Mouse (Mus musculus) forelimb bud, embryonic 11.5 days (tissue): ENCODE data around the gene Car14.
"Not testable (repeated sequence)": the region's sequence is repeated elsewhere in the genome, so short reads cannot be mapped to it uniquely, and the experiment has no call there.

Experiments
- DNase-seq: peaks from one replicate; pipeline ENCODE4 v3.0.0-alpha.2; 2012; ENCODE audit warnings: low read depth, low spot score

The Car14 gene

DNA sequence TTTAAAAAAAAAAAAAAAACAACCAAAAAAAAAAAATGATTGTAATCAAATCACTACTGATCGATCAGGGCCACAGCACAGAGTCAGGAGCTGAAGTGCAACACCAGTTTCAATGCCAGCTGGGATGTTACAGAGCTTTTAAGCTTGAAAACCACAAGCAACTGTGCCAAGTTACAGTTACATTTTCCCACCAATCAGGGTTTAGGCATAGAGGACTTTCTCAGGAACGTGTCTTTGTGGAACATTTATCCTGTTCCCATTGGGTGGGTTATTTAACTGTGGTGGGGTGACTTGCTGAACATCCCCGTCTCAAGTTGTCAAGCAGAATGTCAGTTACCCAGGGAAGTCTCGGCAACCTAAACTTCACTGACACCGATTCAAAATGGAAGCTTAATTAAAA, 20.6 kb upstream of the Car14 start:
- DNase-seq: no peak

GRCm38 (mm10) chr3:95924185-95924584, 19.7 kb upstream of the Car14 start:
- no peak for DNase-seq

DNA sequence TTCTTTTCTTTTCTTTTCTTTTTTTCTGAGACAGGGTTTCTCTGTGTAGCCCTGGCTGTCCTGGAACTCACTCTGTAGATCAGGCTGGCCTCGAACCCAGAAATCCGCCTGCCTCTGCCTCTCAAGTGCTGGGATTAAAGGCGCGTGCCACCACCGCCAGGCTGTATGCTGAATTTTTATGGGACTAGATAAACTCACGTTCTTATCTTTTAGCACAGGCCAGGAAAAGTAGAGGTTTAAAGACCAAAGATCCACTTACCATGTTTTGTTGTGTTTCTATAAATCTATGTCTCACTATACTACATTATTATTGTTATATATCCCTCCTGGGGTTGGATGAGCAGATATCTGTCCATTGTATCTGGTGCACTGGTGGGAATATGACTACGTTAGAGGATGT, 18.9 kb upstream of the Car14 start:
- not testable (repeated sequence) for DNase-seq

GRCm38 (mm10) chr3:95920532-95920931, 16.0 kb upstream of the Car14 start:
- not testable (repeated sequence) for DNase-seq

DNA sequence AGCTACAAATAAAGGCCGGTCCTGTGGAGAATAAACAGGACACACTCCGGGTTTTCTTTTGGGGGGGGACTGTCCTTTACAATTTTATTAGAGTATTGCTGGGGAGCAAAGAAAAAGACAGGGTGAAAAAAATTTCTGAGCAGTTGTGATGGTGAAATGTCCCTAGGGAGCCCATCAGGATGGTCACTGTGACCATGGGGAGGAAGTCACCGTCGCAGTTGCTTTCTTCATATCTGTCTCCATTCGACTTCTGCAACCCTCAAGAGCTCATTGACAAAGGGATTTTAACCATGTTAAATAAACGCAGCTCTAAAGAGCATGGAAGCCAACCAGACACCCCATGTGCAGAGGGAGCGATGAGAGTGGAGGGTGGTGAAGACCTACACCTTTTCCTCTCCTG, 12.3 kb upstream of the Car14 start:
- no peak for DNase-seq

DNA sequence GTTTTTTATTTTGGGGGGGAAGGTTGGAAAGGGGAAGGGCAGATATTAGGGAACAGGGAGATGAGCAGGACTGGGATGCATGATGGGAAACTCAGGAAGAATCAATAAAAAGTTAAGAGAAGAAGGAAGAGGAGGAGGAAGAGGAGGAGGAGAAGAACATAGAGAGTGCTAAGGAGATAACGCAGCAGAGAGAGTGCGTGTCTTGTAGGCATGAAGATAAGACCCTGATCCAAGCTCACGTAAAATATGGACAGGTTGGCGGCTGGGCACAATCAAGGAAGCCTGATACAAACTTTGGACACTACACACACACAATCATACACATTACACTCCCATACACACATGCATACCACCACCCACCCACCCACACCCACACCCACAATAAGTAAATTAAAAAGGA, 10.2 kb upstream of the Car14 start:
- no peak for DNase-seq

- no peak for DNase-seq
Measured at GRCm38 (mm10) chr3:95907613-95908012, 3.1 kb upstream of the Car14 start.

- peak; percentile 77 for DNase-seq
Measured at GRCm38 (mm10) chr3:95906860-95907259, 2.4 kb upstream of the Car14 start.

DNA sequence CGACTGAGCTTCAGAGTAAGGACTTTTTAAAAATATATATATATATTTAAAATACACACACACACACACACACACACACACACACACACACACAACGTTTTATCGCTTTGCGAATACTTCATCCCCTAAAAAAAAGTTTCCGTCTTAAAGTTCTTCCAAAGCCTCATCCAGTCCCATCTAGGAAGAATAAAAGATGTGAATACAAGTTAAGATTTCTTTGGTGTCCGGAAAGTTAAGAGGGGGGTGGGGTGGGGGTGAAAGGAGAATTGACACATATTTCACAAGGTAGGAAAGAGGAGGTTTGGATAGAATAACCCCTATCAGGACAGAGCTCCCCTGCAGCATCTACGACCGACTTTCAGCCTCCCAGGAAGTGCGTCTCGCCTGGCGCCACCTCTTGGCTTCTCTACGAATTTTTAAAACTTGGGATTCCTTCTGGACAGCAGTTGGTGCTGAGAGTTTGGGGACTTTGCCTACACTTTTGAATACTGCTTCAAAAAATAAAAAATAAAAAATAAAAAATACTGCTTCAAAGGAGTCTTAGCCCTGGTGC, 1.5 kb upstream of the Car14 start:
- DNase-seq: peak; percentile 66

DNA sequence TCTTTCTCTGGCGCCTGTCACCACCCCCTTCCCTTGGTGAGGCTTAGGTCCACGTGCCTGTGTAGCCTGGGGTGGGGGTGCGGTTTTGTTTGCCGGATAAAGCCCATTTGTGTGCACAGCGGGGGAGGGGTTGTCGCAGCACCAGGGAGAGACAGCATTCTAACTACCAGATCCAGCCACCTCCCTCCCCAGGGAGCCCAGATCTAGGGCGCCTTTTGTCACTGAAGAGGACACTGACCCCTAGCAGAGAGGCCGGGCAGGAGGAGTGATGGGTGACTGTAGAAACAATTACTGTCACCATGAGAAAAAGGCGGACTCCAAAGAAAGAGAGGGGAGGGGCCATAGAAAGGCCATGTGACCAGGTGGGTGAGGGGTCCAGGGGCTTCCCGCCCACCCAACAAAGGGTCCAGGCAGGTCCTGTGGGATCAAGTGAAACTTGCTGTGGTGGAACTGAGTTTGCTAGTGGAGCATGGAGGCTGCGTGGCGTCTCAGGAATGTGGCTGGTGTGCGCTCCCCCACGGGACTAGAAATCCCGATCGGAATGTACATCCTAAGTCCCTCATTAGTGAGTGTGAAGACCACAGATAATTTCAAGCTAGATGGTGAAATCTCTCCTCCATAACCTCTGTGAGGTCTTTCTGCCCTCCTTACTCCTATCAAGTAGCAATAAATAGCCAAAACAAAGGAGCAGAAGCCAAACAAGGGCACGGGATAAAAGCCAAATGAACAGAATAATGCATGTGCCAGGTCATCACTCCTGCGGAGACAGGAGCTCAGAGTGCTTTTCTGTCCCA, 852 bp upstream of the Car14 start:
- peak; percentile 76 for DNase-seq

GRCm38 (mm10) chr3:95903753-95904502, 563 bp downstream of the Car14 start:
- DNase-seq: peak; percentile 39

DNA sequence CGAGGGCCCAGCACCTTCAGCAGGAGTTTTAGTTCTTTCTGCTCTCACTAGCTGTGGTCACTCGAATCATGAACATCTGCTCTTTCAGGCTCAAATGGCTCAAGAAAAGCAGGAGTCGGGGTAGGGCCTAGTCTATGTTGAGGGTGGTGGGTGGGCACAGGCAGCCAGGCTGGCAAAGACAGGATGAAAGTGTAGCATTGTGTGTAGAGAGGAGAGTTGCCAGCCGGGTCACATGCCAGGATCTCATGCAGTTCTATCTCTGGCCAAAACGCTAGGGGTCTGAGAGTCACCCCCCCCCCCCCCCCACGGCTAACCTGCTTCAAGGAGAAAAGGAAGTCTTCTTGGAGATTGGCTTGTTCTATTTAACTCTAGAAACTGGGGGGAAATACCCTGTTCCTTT, 1.8 kb downstream of the Car14 start:
- DNase-seq: no peak

DNA sequence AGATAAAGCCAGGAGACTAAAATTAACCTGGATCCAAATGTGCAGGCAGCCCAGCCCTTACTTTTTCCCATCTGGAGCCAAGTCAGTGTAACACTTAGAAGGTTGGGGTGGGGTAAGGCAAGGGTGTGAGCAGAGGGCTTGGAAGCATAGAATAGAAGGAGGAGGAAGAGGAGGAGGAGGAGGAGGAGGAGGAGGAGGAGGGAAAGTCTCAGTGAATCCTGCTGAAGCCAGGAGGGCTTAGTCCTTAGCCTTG, 2.2 kb downstream of the Car14 start:
- no peak for DNase-seq

GRCm38 (mm10) chr3:95901616-95902372, 2.7 kb downstream of the Car14 start:
- no peak for DNase-seq

- no peak for DNase-seq
Measured at GRCm38 (mm10) chr3:95899800-95900524, 4.5 kb downstream of the Car14 start.

- DNase-seq: not testable (repeated sequence)
Measured at GRCm38 (mm10) chr3:95895501-95895900, 9.0 kb downstream of the Car14 start.

- no peak for DNase-seq
Measured at GRCm38 (mm10) chr3:95894317-95895160, 10.0 kb downstream of the Car14 start.

GRCm38 (mm10) chr3:95893606-95894316, 10.7 kb downstream of the Car14 start, which contains the start of gene Aph1a:
TSS of gene Aph1a (plus strand) at chr3:95893969.
- peak; percentile 96 for DNase-seq

- DNase-seq: no peak
Measured at GRCm38 (mm10) chr3:95893126-95893525, 11.4 kb downstream of the Car14 start.
